Mouse (Mus musculus) ovary, adult 18-20 months (tissue): ENCODE measurements around the gene Eef1akmt4.
"Not testable (repeated sequence)": the region's sequence is repeated elsewhere in the genome, so short reads cannot be mapped to it uniquely, and the experiment has no call there.

Source experiments
- DNase-seq: peaks from one replicate; pipeline ENCODE4 v3.0.0; 2022; ENCODE audit warnings: low spot score, mixed read lengths

Eef1akmt4 gene

GRCm38 (mm10) chr16:20628871-20629391 is 17.5 kb downstream of the Eef1akmt4 start:
- DNase-seq, result no peak

- peak; percentile 16 for DNase-seq
Measured at GRCm38 (mm10) chr16:20629731-20630634, 18.6 kb downstream of the Eef1akmt4 start, which contains the start of gene Ece2. Ece2 (plus strand) TSS chr16:20629828.

GRCm38 (mm10) chr16:20637410-20637809 is 26.0 kb downstream of the Eef1akmt4 start:
- DNase-seq, result no peak

- DNase-seq, result no peak
Measured at GRCm38 (mm10) chr16:20638367-20638766, 27.0 kb downstream of the Eef1akmt4 start.

- DNase-seq, result peak; percentile 36
Measured at GRCm38 (mm10) chr16:20642161-20642560, 30.8 kb downstream of the Eef1akmt4 start.

- DNase-seq, result no peak
Measured at GRCm38 (mm10) chr16:20643911-20644310, 32.5 kb downstream of the Eef1akmt4 start.

GRCm38 (mm10) chr16:20651076-20651946 is 39.9 kb downstream of the Eef1akmt4 start, which contains the start of gene Psmd2:
Psmd2 (plus strand) TSS chr16:20651652.
- peak; percentile 92 for DNase-seq

- DNase-seq, result no peak
Measured at GRCm38 (mm10) chr16:20651947-20652310, 40.5 kb downstream of the Eef1akmt4 start.

GRCm38 (mm10) chr16:20653315-20653714 is 41.9 kb downstream of the Eef1akmt4 start:
- no peak for DNase-seq

GRCm38 (mm10) chr16:20657661-20658060 is 46.3 kb downstream of the Eef1akmt4 start:
- DNase-seq, result no peak

- DNase-seq, result not testable (repeated sequence)
Measured at GRCm38 (mm10) chr16:20668013-20668412, 56.6 kb downstream of the Eef1akmt4 start, which contains the start of gene Eif4g1. Eif4g1 (plus strand) TSS chr16:20668313.
